Mouse (Mus musculus) liver, embryonic 14.5 days (tissue): ENCODE data around the gene Prrxl1. TPM values are rescaled to one million over a fixed set of nuclear protein-coding genes. Genes with fewer than 3 reads are reported as not detected.

Experiments used
- ATAC-seq: fragments of 200-750 bp; cut with Nextera tagmentation; 2 replicates; pipeline ENCODE4 v1.8.0; 2017; ENCODE audit warnings: moderate number of reproducible peaks, mild to moderate bottlenecking, moderate library complexity; ENCODE audit not compliant: insufficient read depth
- DNase-seq, 3 experiments: peaks; one replicate each; pipeline ENCODE4 v3.0.0-alpha.2; 2012 to 2013; ENCODE audit warnings: low read depth in 3 of 3, low spot score in 3 of 3
- H3K27ac ChIP-seq: fragments of 300-500 bp; sonication (generic); 2 replicates; pipeline ENCODE4 v1.5.1; 2014; ENCODE audit warnings: moderate library complexity, mild to moderate bottlenecking, control low read depth, inconsistent platforms
- H3K27me3 ChIP-seq: fragments of 300-500 bp; sonication (generic); 2 replicates; pipeline ENCODE4 v1.6.1; 2014; ENCODE audit warnings: mild to moderate bottlenecking, low read length, moderate library complexity; ENCODE audit not compliant: control insufficient read depth, insufficient read depth
- H3K36me3 ChIP-seq: fragments of 300-500 bp; sonication (generic); replicated peaks from 2 replicates; pipeline ENCODE4 v1.6.1; 2014; ENCODE audit warnings: low read depth; ENCODE audit not compliant: control insufficient read depth, insufficient read depth
- H3K4me1 ChIP-seq, 2 experiments: fragments of 200-500 bp in 1 of 2; fragments of 300-500 bp in 1 of 2; sonication (generic) in 1 of 2; replicated peaks; 2 replicates each; pipeline ENCODE4 v1.6.1; 2012 to 2014; ENCODE audit warnings: antibody characterized with exemption in 1 of 2, inconsistent platforms in 1 of 2, low read length in 1 of 2; ENCODE audit not compliant: control insufficient read depth in 2 of 2, insufficient read depth in 2 of 2
- H3K4me2 ChIP-seq: fragments of 300-500 bp; sonication (generic); 2 replicates; pipeline ENCODE4 v1.6.1; 2014; ENCODE audit warnings: low read depth, mild to moderate bottlenecking, control low read depth, moderate library complexity
- H3K4me3 ChIP-seq, 2 experiments: fragments of 200-500 bp in 1 of 2; fragments of 300-500 bp in 1 of 2; sonication (generic) in 1 of 2; 2 replicates each; pipeline ENCODE4 v1.5.1; 2012 to 2014; ENCODE audit warnings: low read depth in 2 of 2, low read length in 2 of 2, mild to moderate bottlenecking in 2 of 2, control low read depth in 1 of 2, inconsistent platforms in 1 of 2, moderate library complexity in 1 of 2; ENCODE audit not compliant: insufficient read depth in 1 of 2
- H3K9ac ChIP-seq: fragments of 300-500 bp; sonication (generic); replicated peaks from 2 replicates; pipeline ENCODE4 v1.6.1; 2014; ENCODE audit warnings: mild to moderate bottlenecking, control low read depth, moderate library complexity
- H3K9me3 ChIP-seq: fragments of 300-500 bp; sonication (generic); 2 replicates; pipeline ENCODE4 v1.6.1; 2016; ENCODE audit warnings: low read length, mixed read lengths; ENCODE audit not compliant: control insufficient read depth
- CTCF ChIP-seq: IDR thresholded peaks from 2 replicates; pipeline ENCODE4 v1.5.1; 2016; ENCODE audit warnings: antibody characterized with exemption, low read depth, control low read depth
- EP300 ChIP-seq: IDR thresholded peaks from 2 replicates; pipeline ENCODE4 v1.6.1; 2016; ENCODE audit warnings: antibody characterized with exemption, low read depth
- WGBS: fragments of 180-500 bp; shearing (Covaris S2); extraction: QIAGEN DNeasy Blood & Tissue Kit; methylation state at CpG from one replicate; pipeline ENCODE4 v1.1.7; 2014; ENCODE audit not compliant: insufficient replicate concordance; 5-methylcytosine and 5-hydroxymethylcytosine counted together
- polyA plus RNA-seq, 2 experiments: library from polyadenylated mRNA; depleted of rRNA in 1 of 2; stranded (reverse) in 1 of 2; unstranded in 1 of 2; fragments of >200 nt; fragmentation: Nextera tagmentation in 1 of 2; extraction: Ambion mirVana in 1 of 2; gene quantifications; 2 replicates each; pipeline versions ENCODE4 v1.2.1 to v1.2.3; 2012 to 2014

Prrxl1 gene
- polyA plus RNA-seq, 2 experiments = not detected

DNA sequence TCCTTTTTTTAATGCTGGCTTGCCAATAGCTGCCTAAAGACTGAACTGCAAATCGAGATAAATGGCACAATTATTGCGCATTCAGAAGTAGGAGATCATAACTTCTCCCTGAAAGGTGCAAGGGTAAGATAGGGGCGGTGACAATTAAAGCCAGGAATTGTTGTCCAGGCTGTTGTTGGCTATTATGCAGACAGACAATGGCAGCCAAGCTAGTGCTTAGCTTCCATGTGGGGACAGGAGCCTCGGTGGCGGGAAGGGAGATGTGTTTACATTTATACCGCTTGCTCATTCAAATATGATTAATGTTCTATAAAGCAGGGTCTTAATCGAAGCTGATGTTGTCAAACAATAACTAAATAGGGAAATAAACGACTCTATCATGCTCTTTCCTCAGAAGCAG is 7.1 kb downstream of the Prrxl1 start:
- no peak overlapping the region for H3K9ac ChIP-seq
- H3K27ac ChIP-seq = no peak overlapping the region
- H3K36me3 ChIP-seq = no peaks in the 10 kb centered on the region
- H3K27me3 ChIP-seq = peaks cover 3% of the 10 kb centered on the region; the same call in 1 of the 2 replicates
- TF ChIP-seq CTCF (no peak), EP300 (no peak)
- WGBS = 53% methylated on average over 8 of the region's 8 CpGs
- H3K9me3 ChIP-seq = no peaks in the 10 kb centered on the region
- H3K4me3 ChIP-seq = no peak overlapping the region
- DNase-seq (no peak), ATAC-seq (no peak)
- no peaks in the 10 kb centered on the region for H3K4me1 ChIP-seq
- H3K4me2 ChIP-seq = no peak overlapping the region

DNA sequence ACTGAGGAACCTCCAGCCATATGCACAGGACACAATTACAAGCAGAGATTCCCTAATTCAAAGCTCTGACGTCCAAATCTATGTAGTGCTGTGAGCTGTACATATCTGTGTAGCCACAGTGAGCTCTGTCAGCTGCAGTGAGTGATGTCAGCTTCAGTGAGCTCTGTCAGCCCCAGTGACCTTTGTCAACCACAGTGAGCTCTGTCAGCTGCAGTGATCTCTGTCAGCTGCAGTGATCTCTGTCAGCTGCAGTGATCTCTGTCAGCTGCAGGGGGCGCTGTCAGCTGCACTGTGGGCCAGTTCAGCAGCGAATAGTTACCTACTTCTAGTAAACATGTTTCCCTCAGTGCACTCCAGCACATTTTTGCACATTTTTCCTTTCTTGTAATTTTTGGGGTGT is 10.2 kb downstream of the Prrxl1 start:
- Histone ChIP-seq H3K4me3 (no peak overlapping the region), H3K4me2 (no peak overlapping the region), H3K9me3 (no peaks in the 10 kb centered on the region), H3K9ac (no peak overlapping the region), H3K36me3 (no peaks in the 10 kb centered on the region), H3K27me3 (no peaks in the 10 kb centered on the region), H3K4me1 (no peaks in the 10 kb centered on the region), H3K27ac (no peak overlapping the region)
- 24% methylated on average over 3 of the region's 3 CpGs for WGBS
- TF ChIP-seq EP300 = no peak
- peak; percentile 80 for TF ChIP-seq CTCF
- no peak for DNase-seq
- ATAC-seq = no peak

DNA sequence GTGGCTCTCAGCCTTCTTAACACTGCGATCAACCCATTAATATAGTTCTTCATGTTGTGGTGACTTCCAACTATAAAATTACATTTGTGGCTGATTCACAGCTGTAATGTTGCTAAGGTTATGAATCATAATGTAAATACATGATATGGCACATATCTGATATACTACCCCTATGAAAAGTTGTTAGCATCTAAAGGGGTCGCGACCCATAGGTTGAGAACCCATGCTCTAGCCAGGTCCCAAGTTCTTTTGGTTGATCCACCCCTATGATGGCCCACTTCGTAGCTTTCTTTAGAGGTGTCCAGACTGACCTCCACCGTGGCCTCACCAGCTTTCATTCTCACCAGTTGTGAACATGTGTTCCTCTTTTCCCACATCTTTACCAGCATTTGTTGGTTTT is 18.0 kb downstream of the Prrxl1 start:
- TF ChIP-seq EP300 = no peak
- TF ChIP-seq CTCF = no peak
- WGBS = 49% methylated on average over 5 of the region's 5 CpGs

DNA sequence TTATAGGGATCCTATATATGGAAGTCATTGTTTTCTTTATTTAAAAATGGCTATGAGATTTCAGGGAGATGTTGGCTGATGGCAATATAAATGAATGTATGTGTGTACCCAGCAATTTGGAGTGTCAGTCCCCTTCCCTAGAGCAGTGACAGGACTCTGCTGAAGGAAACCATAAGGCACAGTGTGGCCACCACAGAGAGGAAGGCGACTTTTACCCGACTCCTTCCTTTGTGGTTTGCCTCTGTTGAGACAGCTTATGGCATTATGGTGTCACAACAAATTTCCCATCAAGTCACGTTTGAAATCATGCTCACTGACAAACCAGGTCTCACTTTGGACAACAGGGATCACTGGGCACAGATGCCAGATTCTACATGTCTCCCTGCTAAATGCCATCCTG is 25.0 kb downstream of the Prrxl1 start:
- TF ChIP-seq CTCF = no peak
- H3K9ac ChIP-seq = no peak overlapping the region
- no peak overlapping the region for H3K4me3 ChIP-seq
- WGBS = 0% methylated on average over 3 of the region's 3 CpGs
- no peaks in the 10 kb centered on the region for H3K4me1 ChIP-seq
- no peaks in the 10 kb centered on the region for H3K9me3 ChIP-seq
- H3K27me3 ChIP-seq = no peaks in the 10 kb centered on the region
- no peaks in the 10 kb centered on the region for H3K36me3 ChIP-seq
- DNase-seq (no peak), ATAC-seq (no peak)
- H3K27ac ChIP-seq = no peak overlapping the region
- no peak overlapping the region for H3K4me2 ChIP-seq

More for the DNA sequence above, 18.0 kb downstream of the Prrxl1 start:
- Histone ChIP-seq H3K9ac (no peak overlapping the region), H3K4me1 (no peaks in the 10 kb centered on the region), H3K9me3 (no peaks in the 10 kb centered on the region), H3K27me3 (no peaks in the 10 kb centered on the region), H3K4me3 (no peak overlapping the region), H3K36me3 (no peaks in the 10 kb centered on the region), H3K27ac (no peak overlapping the region), H3K4me2 (no peak overlapping the region)
- ATAC-seq = no peak
- DNase-seq = no peak

DNA sequence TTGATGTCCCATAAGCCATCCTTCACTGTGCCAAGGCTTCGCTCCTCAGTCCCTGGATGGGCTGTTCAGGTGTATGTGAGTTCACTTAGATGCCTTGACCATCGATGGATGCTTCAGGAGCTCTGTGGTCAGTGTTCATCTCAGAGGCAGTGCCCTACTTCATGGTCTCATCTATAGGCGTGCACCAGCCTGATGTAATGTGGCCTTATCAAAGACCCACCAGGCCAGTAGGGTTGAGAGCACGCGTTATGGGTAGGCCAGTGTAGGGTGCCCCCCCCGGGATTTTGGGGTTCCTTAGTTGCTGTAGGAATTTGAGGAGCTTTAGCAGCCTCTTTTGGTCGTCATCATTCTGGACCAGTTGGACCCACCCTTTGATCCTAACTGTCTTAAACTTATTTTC is 25.6 kb downstream of the Prrxl1 start:
- ATAC-seq (no peak), DNase-seq (no peak)
- Histone ChIP-seq H3K4me3 (no peak overlapping the region), H3K9ac (no peak overlapping the region), H3K36me3 (no peaks in the 10 kb centered on the region), H3K4me2 (no peak overlapping the region), H3K27ac (no peak overlapping the region), H3K4me1 (no peaks in the 10 kb centered on the region), H3K9me3 (no peaks in the 10 kb centered on the region), H3K27me3 (no peaks in the 10 kb centered on the region)
- WGBS = 53% methylated on average over 7 of the region's 7 CpGs
- TF ChIP-seq CTCF = no peak

DNA sequence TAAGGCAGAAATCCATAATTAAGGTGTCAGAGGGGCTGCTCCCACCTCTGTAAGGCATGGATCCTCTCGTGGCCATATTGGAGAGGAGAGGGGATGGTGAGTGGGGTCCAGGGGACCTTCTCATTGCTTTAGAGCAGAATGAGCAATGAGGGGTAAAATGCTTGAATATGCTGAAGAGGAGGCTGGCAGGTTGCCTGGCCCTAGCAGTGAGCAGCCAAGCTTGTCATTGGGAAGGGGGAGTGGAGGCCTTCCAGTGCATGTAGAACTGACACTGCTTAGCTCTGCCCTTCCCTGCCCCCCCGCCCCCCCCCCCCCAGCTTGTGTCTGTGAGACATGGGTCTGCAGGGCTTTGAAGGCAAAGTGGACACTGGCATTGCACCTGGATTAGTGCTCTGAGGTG is 28.1 kb downstream of the Prrxl1 start:
- no peaks in the 10 kb centered on the region for H3K36me3 ChIP-seq
- WGBS = 30% methylated on average over 2 of the region's 2 CpGs
- no peak for TF ChIP-seq EP300
- TF ChIP-seq CTCF = no peak

More for the DNA sequence above, 28.1 kb downstream of the Prrxl1 start:
- Histone ChIP-seq H3K4me3 (no peak overlapping the region), H3K27me3 (no peaks in the 10 kb centered on the region), H3K4me2 (no peak overlapping the region), H3K4me1 (no peaks in the 10 kb centered on the region), H3K27ac (no peak overlapping the region), H3K9me3 (no peaks in the 10 kb centered on the region), H3K9ac (no peak overlapping the region)
- DNase-seq (no peak), ATAC-seq (no peak)
